Mouse (Mus musculus) urinary bladder, postnatal 14 days (tissue): ENCODE measurements around the gene Heca.
"Not testable (repeated sequence)": the region's sequence is repeated elsewhere in the genome, so short reads cannot be mapped to it uniquely, and the experiment has no call there.

ENCODE experiments used
- DNase-seq: peaks from one replicate; pipeline ENCODE4 v3.0.0; 2021; ENCODE audit warnings: low spot score

Gene Heca

GRCm38 (mm10) chr10:17947960-17948730 lies at the start of gene Heca:
Gene Heca (minus strand): TSS chr10:17948067.
- peak; percentile 89 for DNase-seq

DNA sequence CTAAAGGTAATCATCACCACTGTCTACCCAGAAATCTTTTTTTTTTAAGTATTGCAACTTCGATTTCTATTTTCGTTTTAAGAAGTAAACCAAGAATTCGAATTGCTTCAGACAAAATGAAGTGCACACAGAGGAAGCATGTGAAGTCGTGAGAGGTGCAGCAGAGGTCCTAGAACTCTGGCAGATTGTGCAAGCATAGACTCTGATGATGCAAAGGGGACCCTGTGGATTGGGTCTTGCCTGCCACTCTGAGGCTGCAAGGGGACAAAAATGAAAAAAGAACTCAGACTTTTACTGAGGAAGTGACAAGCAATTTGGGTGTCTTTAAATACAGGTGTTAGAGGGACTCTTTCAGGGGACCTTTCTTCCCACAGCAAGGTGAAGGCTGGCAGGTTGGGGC lies 42.7 kb upstream of the Heca start:
- DNase-seq, result no peak

DNA sequence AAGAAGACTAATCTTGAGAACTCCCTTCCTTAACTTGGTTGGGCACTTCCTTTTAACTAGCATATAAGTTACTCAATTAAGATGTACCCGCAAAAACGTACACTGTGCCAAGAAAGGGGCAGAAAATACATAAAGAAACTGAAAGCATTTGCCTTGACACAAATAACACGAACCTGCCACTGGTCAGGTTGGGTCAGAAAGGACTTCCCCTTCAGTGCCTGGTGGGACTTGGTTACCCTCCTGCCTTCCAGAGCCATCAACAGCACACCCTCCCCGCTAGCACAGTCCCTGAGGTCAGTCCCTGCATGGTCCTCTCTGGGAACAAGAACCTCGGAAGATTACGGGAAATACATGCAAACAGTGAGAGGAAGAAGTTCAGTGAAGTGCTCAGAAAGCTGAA lies 41.3 kb upstream of the Heca start:
- DNase-seq, result no peak

DNA sequence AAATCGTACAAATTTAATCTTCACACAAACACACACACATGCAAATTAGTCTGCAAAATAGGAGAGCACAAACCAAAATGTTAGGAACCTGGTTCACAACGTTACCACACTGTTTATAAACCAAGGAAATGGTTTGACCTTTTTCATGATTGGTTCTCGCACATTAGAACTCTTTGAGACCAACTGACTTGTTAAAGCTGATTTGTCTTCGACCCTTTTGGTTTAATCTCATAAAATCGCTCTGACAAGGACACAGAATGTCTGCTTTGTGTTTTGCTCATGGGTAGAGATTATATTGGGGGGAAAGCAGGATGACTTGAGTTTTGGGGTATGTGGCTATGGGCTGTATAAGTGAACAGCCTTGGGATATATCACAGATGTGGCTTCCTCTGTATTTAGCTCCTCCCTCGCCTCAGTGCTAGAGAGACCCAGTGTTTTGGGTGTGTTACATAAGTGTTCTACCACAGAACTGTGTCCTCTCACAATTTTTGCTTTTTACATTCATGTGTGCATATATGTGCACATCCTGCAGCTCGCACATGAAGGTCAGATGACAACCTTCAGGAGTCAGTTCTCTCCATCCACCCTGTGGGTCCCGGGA lies 40.1 kb upstream of the Heca start:
- DNase-seq, result no peak

DNA sequence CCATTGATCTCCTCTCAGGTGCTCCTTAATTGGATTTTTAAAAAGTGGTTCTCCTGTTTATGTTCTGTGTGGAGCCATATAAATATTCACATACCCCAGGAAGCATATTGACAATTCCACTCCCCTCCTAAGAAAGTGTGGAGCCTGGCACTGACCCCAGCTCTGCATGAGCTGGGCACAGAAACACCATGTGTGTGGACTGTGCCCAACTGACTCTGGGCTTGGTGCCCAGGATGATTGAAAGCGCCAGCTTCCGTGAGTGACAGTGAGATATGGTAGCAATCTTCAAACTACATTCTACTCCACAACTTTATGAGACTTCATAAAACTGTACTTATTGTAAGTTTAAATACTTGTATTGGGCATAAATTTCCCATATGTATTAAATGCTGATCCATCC lies 35.4 kb upstream of the Heca start:
- peak; percentile 7 for DNase-seq

DNA sequence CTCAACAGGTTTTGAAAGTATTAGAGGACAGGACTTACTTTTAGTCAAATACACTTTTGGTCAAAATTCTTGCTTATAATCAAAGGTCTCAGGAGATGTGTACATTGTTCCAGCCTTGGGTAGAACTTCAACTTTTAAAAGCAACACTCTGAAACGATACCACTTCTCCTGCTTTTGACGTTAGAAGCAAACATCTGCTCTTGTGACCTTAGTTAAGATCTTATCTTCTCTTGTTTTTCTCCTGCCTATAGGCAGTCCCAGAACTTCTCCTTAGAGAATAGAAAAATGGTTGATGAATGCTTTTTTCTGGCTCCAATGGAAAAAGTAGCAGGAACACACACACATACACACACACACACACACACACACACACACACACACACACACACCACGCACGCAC lies 18.2 kb upstream of the Heca start:
- no peak for DNase-seq

DNA sequence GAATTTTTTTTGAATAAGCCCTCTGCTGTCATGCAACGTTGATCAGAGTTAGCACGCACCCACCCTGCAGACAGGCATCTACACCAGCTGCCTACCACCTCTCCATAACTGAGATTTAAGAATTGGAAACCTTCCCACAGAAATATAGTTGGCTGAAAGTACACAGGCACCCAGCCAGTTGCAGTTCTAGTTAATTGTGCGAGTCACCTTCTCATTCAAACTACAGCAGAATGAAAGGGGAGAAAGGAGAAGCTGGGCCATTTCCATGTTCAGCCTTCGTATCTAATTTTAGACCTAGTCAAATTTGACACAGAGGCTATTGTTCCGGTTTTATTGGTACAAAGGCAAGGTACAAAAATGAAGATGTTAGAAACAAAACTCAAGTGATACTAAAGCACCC lies 2.9 kb upstream of the Heca start:
- no peak for DNase-seq

- peak; percentile 69 for DNase-seq
These were observed 526 bp downstream of the Heca start for GRCm38 (mm10) chr10:17947175-17947906.

DNA sequence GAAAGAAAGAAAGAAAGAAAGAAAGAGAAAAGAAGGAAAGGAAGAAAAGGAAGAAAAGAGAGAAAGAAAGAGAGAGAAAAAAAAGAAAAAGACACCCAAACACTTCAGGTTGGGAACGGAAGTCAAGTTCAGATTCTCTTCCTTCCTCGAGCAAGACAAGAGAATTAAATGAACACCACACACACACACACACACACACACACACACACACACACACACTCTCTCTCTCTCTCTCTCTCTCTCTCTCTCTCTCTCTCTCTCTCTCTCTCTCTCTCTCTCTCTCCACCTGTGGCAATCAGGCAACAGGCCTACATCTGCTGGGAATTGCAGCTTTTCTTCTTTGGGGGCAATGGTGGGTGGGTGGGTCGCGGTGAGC lies 1.1 kb downstream of the Heca start:
- not testable (repeated sequence) for DNase-seq

DNA sequence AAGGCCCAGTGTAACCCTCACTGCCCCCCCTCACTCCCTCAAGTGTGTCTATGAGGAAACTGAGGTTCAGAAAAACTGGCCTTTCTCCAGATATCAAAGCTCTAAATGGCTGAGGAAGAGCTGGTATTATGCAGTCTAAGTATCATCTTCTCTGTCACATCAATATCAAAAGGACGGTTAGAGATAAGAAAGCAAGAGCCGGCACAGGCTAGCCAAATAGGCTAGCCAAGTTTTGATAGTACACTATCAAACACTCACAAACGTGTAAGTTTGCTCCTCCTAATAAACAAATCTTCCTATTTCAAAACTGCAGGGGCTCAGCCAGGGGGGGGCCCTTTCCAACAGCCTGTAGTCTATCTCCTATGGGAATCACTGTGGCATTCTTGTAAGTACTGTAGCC lies 1.8 kb downstream of the Heca start:
- no peak for DNase-seq

DNA sequence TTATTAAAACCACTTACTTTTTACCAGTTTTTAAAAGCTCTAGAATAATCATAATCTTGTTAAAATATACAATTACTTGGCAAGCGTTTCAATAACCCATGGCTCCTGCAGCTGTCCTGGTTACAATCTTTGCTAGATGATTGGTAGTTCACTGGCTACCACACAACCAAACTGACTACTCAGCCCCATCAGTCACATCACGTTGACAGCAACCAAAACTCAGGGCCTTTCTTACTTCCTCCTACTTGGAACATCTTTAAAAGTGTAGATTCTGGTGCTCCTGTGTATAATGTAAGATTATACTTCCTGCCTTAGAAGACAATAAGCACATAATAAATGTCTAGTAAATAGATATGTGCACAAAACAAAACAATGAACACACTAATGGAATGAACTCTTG lies 14.2 kb downstream of the Heca start:
- DNase-seq, result no peak

DNA sequence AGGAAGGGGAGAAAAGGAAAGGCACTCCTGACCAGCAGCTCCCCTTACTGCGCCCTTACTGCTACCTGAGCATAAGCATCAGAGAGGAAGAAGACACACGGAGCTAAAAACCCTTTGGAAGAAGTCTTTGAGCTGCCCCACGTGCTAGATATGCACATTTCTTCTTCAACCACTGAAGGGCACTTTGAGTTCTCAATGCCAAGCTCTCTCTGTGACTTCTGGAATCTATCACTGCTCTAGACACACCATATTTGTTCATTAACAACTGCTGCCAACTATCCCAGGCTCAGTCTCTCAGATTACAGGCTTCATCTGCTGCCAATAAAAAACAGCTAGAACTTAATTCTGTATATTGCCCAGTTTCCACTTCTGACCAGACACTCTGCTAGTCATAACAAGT lies 15.7 kb downstream of the Heca start:
- no peak for DNase-seq

GRCm38 (mm10) chr10:17931157-17931556 lies 16.7 kb downstream of the Heca start:
- DNase-seq, result no peak

DNA sequence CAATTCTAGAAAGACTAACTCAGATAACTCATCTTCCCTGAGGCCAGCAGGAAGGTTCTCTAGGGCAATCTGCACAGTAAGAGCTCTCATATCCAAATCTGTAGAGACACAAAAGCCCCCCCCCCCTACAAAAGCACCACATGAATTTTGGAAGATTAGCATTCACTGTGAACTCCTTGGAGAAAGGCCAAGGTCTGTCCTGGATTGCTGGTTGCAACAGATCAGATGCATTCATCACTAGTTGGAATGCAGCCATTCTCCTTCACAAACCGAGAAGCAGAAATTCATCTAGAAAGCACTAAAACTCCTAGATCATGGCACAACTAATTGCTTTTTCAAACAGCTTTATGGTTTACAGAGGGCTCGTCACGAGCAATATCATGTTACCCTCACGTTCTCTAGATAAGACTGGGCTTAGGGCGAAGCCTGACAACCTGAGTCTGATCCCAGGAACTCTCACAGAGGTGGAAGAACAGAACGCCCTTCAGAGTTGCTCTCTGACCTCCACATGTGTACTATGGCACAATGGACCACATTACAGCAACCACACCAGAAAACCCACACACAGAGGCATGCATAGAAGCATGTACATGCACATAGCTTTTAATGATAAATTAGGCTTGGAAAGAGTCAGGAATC lies 17.3 kb downstream of the Heca start:
- peak; percentile 28 for DNase-seq

DNA sequence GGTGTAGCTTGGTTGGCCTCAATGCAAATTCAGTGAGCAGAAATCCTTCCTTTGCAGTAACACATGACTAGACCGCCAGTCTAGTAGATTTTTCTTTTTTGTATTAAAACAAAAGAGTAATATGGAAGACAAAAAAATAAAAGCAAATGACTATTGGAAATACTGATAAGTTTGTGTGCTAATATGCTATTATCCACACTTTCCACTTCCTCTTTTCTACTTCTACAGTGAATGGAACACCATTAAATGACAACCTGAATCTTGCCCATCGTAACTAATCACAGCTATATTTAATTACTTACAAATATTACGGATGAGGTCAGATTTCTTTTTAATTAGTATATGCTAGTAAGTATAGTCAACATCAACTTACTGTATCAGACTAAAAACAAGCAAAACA lies 22.7 kb downstream of the Heca start:
- no peak for DNase-seq

DNA sequence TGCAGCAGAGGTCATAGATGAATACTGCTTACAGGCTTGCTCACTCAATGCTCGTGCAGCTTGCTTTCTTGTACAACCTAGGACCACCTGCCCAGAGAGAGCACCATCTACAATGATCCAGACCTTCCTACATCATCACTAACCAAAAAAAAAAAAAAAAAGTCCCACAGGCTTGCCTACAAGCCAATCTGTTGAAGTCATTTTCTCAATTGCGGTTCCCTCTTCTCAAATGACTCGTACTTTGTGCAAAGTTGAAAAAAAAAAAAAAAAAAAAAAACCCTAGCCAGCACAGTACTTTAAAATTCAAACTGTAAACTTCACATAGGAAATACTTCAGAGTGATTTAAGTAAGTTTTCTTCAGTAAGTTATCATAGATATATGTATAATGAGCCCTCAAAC lies 23.7 kb downstream of the Heca start:
- DNase-seq, result no peak

DNA sequence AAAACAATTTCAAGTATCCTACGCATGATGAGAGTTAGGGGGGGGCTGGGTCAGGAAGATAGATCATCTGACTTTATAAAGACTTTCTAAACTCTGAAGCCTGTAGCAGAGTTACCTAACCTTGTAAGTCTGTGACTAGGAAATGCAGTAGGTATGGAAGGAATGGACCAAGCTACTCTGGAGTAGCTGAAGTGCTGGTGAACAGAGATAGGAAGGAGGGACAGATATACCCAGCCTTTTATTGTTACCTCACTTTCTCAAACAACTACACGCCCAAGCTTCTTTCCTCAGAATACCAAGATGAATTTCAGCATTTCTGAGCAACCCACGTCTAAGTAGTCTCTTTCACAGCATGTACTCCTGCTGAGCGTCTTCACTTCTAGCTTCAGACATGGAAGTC lies 26.5 kb downstream of the Heca start:
- DNase-seq, result no peak

DNA sequence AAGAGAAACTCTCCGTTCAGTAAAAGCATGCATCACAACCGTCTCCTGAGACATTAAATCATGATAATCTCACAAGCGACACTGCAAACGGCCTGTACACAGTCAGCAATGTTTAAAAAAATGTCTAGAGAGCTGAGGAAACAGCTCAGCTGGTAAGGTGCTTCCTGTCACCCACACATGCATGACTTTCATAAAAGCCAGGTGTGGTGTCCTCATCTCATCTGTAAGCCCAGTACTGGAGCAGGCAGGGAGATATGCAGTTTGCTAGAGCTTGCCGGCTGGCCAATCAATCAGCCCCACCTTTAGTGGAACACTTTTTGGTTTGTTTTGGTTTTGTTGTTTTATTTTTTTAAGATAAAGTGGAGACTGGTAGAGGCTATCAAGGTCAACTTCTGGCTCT lies 27.9 kb downstream of the Heca start:
- DNase-seq, result no peak

- no peak for DNase-seq
These were observed 28.8 kb downstream of the Heca start for GRCm38 (mm10) chr10:17919032-17919431.

- no peak for DNase-seq
These were observed 39.1 kb downstream of the Heca start for GRCm38 (mm10) chr10:17908731-17909130.

GRCm38 (mm10) chr10:17906405-17906804 lies 41.5 kb downstream of the Heca start:
- DNase-seq, result not testable (repeated sequence)

GRCm38 (mm10) chr10:17903449-17903848 lies 44.4 kb downstream of the Heca start:
- no peak for DNase-seq

DNA sequence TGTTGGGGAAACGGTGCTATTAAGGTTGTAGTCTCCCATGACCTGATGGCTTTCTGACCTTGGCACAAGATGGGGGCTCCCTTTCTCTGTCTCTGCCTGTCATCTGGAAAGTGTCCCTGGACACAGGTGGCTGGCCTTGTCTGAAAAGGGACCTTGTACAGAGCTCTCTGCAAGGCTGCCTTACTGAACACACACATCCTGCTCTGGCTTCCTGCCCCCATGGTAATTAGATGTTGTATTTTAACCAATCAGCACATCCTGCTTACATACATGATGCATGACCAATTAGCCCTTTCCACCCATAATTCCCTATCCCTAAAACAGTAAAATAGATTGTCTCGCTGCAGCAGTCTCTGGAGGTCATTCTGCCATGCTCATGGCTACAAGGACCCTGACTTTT lies 67.1 kb downstream of the Heca start:
- DNase-seq, result no peak
